Mouse (Mus musculus): ENCODE data around the gene Plac9a. TPM values are rescaled to one million over a fixed set of nuclear protein-coding genes. Genes with fewer than 3 reads are reported as not detected.
A peak's percentile ranks its signal among the peaks of the same experiment; 100 is the strongest.
"Not testable (repeated sequence)": the region's sequence is repeated elsewhere in the genome, so short reads cannot be mapped to it uniquely, and the experiment has no call there.

Plac9a gene
- total RNA-seq, 1 experiment from 2014 or later = not detected

- ATAC-seq (replicated peaks; ENCODE audit: low read depth, poor library complexity, severe bottlenecking) = no peak
Measured at GRCm38 (mm10) chr14:25866384-25866783, 36.5 kb downstream of the Plac9a start.

- no peak for ATAC-seq (replicated peaks; ENCODE audit: low read depth, poor library complexity, severe bottlenecking)
Measured at GRCm38 (mm10) chr14:25865251-25865650, 37.6 kb downstream of the Plac9a start.

GRCm38 (mm10) chr14:25863721-25864120 lies 39.2 kb downstream of the Plac9a start:
- ATAC-seq (replicated peaks; ENCODE audit: low read depth, poor library complexity, severe bottlenecking) = no peak

GRCm38 (mm10) chr14:25861771-25862530 lies 40.9 kb downstream of the Plac9a start:
- peak; percentile 64 for ATAC-seq (replicated peaks; ENCODE audit: low read depth, poor library complexity, severe bottlenecking)

GRCm38 (mm10) chr14:25857940-25858339 lies 45.0 kb downstream of the Plac9a start:
- 0 out of 2 replicates have a peak, but pooled peaks have one; percentile 7 for ATAC-seq (replicated peaks; ENCODE audit: low read depth, poor library complexity, severe bottlenecking)

- peak; percentile 64 for ATAC-seq (replicated peaks; ENCODE audit: low read depth, poor library complexity, severe bottlenecking)
Measured at GRCm38 (mm10) chr14:25857168-25857621, 45.7 kb downstream of the Plac9a start.

- ATAC-seq (replicated peaks; ENCODE audit: low read depth, poor library complexity, severe bottlenecking) = peak; percentile 39
Measured at GRCm38 (mm10) chr14:25855241-25855885, 47.5 kb downstream of the Plac9a start.

GRCm38 (mm10) chr14:25853717-25854452 lies 49.0 kb downstream of the Plac9a start:
- ATAC-seq (replicated peaks; ENCODE audit: low read depth, poor library complexity, severe bottlenecking) = no peak

- ATAC-seq (replicated peaks; ENCODE audit: low read depth, poor library complexity, severe bottlenecking) = no peak
Measured at GRCm38 (mm10) chr14:25853295-25853694, 49.6 kb downstream of the Plac9a start.

GRCm38 (mm10) chr14:25852121-25852561 lies 50.8 kb downstream of the Plac9a start:
- no peak for ATAC-seq (replicated peaks; ENCODE audit: low read depth, poor library complexity, severe bottlenecking)

- no peak for ATAC-seq (replicated peaks; ENCODE audit: low read depth, poor library complexity, severe bottlenecking)
Measured at GRCm38 (mm10) chr14:25851189-25851588, 51.7 kb downstream of the Plac9a start.

- ATAC-seq (replicated peaks; ENCODE audit: low read depth, poor library complexity, severe bottlenecking) = 0 out of 2 replicates have a peak, but pooled peaks have one; percentile 17
Measured at GRCm38 (mm10) chr14:25850433-25850832, 52.5 kb downstream of the Plac9a start.

GRCm38 (mm10) chr14:25848708-25849107 lies 54.2 kb downstream of the Plac9a start:
- not testable (repeated sequence) for ATAC-seq (replicated peaks; ENCODE audit: low read depth, poor library complexity, severe bottlenecking)

GRCm38 (mm10) chr14:25848237-25848636 lies 54.7 kb downstream of the Plac9a start:
- ATAC-seq (replicated peaks; ENCODE audit: low read depth, poor library complexity, severe bottlenecking) = no peak

- ATAC-seq (replicated peaks; ENCODE audit: low read depth, poor library complexity, severe bottlenecking) = no peak
Measured at GRCm38 (mm10) chr14:25847660-25848059, 55.2 kb downstream of the Plac9a start.

- ATAC-seq (replicated peaks; ENCODE audit: low read depth, poor library complexity, severe bottlenecking) = no peak
Measured at GRCm38 (mm10) chr14:25846516-25846915, 56.4 kb downstream of the Plac9a start.

- ATAC-seq (replicated peaks; ENCODE audit: low read depth, poor library complexity, severe bottlenecking) = no peak
Measured at GRCm38 (mm10) chr14:25845832-25846383, 57.0 kb downstream of the Plac9a start.

- no peak for ATAC-seq (replicated peaks; ENCODE audit: low read depth, poor library complexity, severe bottlenecking)
Measured at GRCm38 (mm10) chr14:25844372-25844771, 58.5 kb downstream of the Plac9a start.

GRCm38 (mm10) chr14:25842688-25843003 lies 60.3 kb downstream of the Plac9a start:
- ATAC-seq (replicated peaks; ENCODE audit: low read depth, poor library complexity, severe bottlenecking) = no peak; the same call in 1 of the 2 replicates

- ATAC-seq (replicated peaks; ENCODE audit: low read depth, poor library complexity, severe bottlenecking) = peak; percentile 96
Measured at GRCm38 (mm10) chr14:25841991-25842687, 60.8 kb downstream of the Plac9a start, which contains the start of gene Anxa11. TSS of gene Anxa11 (plus strand) at chr14:25842156.
